Comparison of ENCODE assay signal across 10 mouse cellular contexts in the genomic region with DNA sequence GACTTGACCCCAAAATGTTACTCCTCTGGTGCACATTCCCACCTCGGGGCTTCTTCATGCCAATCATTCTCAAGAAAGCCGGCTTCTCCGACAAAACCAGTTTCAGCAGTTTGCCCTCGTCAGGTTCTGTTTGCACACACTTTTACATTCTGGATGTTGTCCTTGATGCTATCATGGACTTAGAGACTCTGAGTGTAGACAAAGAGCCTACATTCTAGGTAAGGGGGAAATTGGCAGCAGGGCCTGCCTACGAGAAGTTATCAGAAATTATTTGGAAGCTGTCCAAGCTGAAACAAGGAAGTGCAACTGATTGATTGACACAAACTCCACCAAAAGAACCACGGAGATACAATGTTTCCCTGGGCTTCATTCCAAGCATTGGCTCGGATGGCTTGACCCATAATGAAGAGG. TPM values are rescaled to one million over a fixed set of nuclear protein-coding genes. Genes with fewer than 3 reads are reported as not detected.
DNase-seq lines count a peak whose midpoint lies in the region; ATAC-seq and TF ChIP-seq lines count a peak whose summit lies in the region.
"Had no signal": no experiment of that assay in that cellular context is flagged by ENCODE, and none has a peak within 500 bp of the region (broad histone marks: within the 10 kb centered on the region; RNA-seq: fewer than 3 reads in every experiment).

No protein-coding gene starts in this region.

- 17% methylated on average over 7 of the region's 7 CpGs for WGBS in bone marrow, adult 2 months
- 56% methylated on average over 7 of the region's 7 CpGs for WGBS in thymus, adult 2 months

- TF ChIP-seq POLR2A in bone marrow, adult 2 months (IDR thresholded peaks at IDR 0.05; ENCODE audit: borderline replicate concordance, control insufficient read depth, low read depth, low read length), result no peak
- TF ChIP-seq POLR2A in thymus, adult 2 months (IDR thresholded peaks at IDR 0.05; ENCODE audit: control insufficient read depth, extremely low read depth, insufficient read depth, low read length, poor library complexity), result no peak

- TF ChIP-seq CTCF in bone marrow, adult 2 months (IDR thresholded peaks at IDR 0.05; ENCODE audit: control insufficient read depth, insufficient read depth, low read length), result no peak
- no peak for TF ChIP-seq CTCF in thymus, adult 2 months (IDR thresholded peaks at IDR 0.05; ENCODE audit: borderline replicate concordance, control insufficient read depth, extremely low read depth, insufficient read depth, low read length, poor library complexity)

- H3K36me3 ChIP-seq in thymus, adult 2 months (ENCODE audit: control insufficient read depth, insufficient read depth, low read length), result no peaks in the 10 kb centered on the region
- H3K36me3 ChIP-seq: embryonic facial prominence, embryonic 15.5 days had no signal

- H3K4me1 ChIP-seq in bone marrow, adult 2 months (ENCODE audit: control insufficient read depth, insufficient read depth, low read length), result peaks cover 2% of the 10 kb centered on the region; the same call in 1 of the 2 replicates
- peaks cover 14% of the 10 kb centered on the region for H3K4me1 ChIP-seq in thymus, adult 2 months (replicated peaks; ENCODE audit: control insufficient read depth, insufficient read depth, low read length)

- H3K4me3 ChIP-seq in bone marrow, adult 2 months (replicated peaks; ENCODE audit: control insufficient read depth, low read depth, low read length), result no peak overlapping the region
- H3K4me3 ChIP-seq in thymus, adult 2 months (ENCODE audit: control insufficient read depth, insufficient read depth, low read length), result no peak overlapping the region
- H3K4me3 ChIP-seq: embryonic facial prominence, embryonic 15.5 days had no signal

- ATAC-seq in CD4-positive, CD25-positive, alpha-beta regulatory T cell, adult 4 months, result no peak
- ATAC-seq in cerebellum, adult (ENCODE audit: insufficient number of reproducible peaks, low FRiP score, low TSS enrichment), result no peak
- ATAC-seq: hindbrain, postnatal 0 days had no signal

- H3K27ac ChIP-seq in bone marrow, adult 2 months (ENCODE audit: control insufficient read depth, insufficient read depth, low read depth, low read length, poor library complexity), result peak overlapping the region; percentile 62; the same call in 1 of the 2 replicates
- H3K27ac ChIP-seq in thymus, adult 2 months (ENCODE audit: control insufficient read depth, insufficient read depth, low read length), result no peak overlapping the region
- H3K27ac ChIP-seq: embryonic facial prominence, embryonic 15.5 days; hindbrain, postnatal 0 days had no signal

- peak; percentile 12 for DNase-seq in CD4-positive, CD25-positive, alpha-beta regulatory T cell, adult 2 months (ENCODE audit: low read depth, low spot score)
- DNase-seq in heart, postnatal 4 days, result peak; percentile 28
- peak; percentile 21 for DNase-seq in lung, postnatal 14 days
- no peak for DNase-seq in thymus, postnatal 36 days
- DNase-seq in thymus, adult 2 months, result no peak

- no peaks in the 10 kb centered on the region for H3K27me3 ChIP-seq in thymus, adult 2 months (ENCODE audit: control insufficient read depth, insufficient read depth, low read length)
- H3K27me3 ChIP-seq: embryonic facial prominence, embryonic 15.5 days had no signal

RNA-seq across cellular contexts. Expression of a gene that starts 43.5 kb away (rescaled TPM):
- polyA plus RNA-seq in CD4-positive, CD25-positive, alpha-beta regulatory T cell, adult 4 months (2017; shearing (Covaris generic)), result 10 to 100 TPM; 63.3 to 68.7 TPM
- polyA plus RNA-seq in bone marrow, adult 2 months (2011; ENCODE audit: insufficient read depth, insufficient read length, low replicate concordance, missing spikeins), result 38.3 and 39.7 TPM in 2 replicates
- 10 to 100 TPM; 84.8 to 93.5 TPM for total RNA-seq in heart, postnatal 4 days (2021)
- 54.9 and 57.1 TPM in 2 replicates for polyA plus RNA-seq in thymus, adult 2 months (2012; rRNA removed)

Comparison
In these comparisons a context has a peak if more than half of its experiments do, and no peak if none do; other contexts are left out.
1. DNase-seq: peak in CD4-positive, CD25-positive, alpha-beta regulatory T cell, adult 2 months (single experiment), heart, postnatal 4 days (single experiment) and lung, postnatal 14 days (single experiment); none in thymus, postnatal 36 days (0 of 2) and thymus, adult 2 months (single experiment).